Mouse (Mus musculus) urinary bladder, postnatal 10 days (tissue): Measurements from ENCODE around the gene Wdr89.
A peak's percentile ranks its signal among the peaks of the same experiment; 100 is the strongest.
"Not testable (repeated sequence)": the region's sequence is repeated elsewhere in the genome, so short reads cannot be mapped to it uniquely, and the experiment has no call there.

ENCODE experiments used
- DNase-seq: peaks from one replicate; pipeline ENCODE4 v3.0.0; 2022; ENCODE audit warnings: low spot score

The Wdr89 gene

DNA sequence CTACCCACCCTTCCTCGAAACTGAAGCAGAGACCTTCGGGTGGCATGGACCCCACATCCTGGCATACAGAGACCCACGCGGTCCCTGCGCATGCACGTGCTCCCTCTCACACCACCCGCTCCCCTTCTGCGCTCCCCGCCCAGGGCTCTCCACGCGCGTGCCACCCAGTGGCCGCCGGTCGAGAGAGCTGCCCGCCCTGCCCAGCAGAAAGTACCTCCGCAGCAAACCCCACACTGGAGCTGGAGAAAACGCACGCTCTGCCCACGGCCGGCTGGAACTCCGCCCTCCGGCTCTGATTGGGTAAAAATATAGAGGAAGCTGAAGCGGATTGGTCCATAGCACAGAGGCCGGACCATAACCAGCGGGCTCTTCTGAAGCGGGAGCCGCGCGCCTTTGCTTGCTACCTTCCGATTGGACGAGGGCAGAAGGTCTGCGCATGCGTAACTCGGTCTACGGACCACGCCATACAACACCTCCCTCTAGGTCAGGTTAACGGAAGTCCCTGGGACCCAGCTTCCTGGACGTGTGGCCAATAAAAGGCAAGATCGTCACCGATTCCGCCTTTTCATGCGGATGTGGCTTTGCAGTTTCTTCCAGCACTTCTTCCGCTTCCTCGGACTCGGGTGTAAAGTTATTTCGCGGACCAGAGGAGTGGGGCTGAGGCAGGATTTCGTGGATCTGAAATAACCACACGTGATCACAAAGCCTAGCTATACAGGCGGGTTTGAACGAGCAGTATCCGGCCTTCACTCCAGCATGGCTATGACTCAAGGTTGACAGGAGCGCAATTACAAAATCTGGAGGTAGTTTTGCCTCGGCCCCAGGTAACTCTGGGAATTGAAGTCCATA lies at the start of gene Wdr89:
Gene Wdr89 (minus strand): TSS at position 280 of the 849 bp plus-strand sequence.
- peak; percentile 98 for DNase-seq

GRCm38 (mm10) chr12:75713596-75713995 lies 44.3 kb upstream of the Wdr89 start:
- DNase-seq = no peak

DNA sequence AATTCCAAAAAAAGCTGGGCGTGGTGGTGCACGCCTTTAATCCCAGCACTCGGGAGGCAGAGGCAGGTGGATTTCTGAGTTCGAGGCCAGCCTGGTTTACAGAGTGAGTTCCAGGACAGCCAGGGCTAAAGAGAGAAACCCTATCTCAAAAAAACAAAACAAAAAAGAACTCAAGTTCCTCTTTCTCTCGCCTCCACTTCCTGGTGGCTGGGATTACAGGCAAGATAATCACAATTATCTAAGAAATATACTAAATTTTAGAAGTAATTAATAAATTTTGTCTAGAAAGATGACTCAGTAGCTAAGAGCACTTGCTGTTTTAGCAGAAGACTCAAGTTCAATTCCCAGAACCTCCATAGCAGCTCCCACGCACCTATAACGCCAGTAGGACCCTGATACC lies 43.6 kb upstream of the Wdr89 start:
- not testable (repeated sequence) for DNase-seq

DNA sequence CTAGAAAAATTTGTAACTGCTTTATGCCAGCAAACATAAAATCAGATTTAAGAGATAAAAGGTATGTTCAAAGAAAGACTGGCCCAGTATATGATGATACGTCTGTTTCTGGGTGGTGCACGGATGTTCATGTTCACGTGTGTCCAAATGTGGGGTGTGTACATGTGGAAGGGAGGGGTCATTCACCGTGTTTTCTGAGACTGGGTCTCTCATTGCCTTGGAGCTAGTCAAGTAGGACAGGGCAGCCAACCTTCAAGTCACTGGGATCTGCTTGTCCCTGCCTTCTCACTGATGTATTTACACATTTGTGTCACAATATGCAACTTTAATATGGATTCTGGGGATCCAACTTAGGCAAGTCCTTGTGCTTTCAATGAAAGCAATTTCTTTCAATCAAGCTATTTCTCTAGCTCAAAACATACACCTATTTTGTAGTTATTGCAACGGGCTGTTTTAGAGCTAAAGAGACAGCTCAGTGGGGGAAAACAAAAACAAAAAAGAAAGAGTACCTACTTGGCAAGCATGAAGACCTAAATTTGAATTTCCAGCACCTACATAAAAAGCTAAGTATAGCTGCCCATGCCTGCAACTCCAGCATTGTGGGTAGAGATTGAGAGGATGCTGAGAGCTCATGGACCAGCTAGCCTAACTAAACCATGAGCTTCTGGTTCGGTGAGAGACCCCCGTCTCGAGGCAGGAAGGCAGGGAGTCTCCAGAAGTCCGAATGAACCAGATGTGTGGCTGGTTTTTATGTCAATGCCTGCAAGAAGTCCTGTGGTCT lies 41.4 kb upstream of the Wdr89 start:
- DNase-seq = no peak

DNA sequence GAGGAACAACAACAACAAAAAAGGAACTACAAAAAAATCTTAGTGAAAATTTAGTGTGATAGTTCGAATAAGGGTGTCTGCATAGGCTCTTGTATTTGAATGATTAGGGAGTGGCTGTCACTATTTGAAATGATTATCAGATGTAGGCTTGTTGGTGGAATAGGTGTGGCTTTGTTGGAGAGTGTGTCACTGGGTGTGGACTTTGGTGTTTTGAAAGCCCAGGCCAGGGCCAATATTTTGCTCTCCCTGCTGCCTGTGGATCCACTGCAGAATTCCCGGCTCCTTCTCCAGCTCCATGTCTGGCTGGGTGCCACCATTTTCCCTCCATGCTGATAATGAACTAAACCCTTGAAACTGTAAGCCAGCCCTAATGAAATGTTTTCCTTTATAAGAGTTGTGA lies 40.2 kb upstream of the Wdr89 start:
- DNase-seq = no peak

DNA sequence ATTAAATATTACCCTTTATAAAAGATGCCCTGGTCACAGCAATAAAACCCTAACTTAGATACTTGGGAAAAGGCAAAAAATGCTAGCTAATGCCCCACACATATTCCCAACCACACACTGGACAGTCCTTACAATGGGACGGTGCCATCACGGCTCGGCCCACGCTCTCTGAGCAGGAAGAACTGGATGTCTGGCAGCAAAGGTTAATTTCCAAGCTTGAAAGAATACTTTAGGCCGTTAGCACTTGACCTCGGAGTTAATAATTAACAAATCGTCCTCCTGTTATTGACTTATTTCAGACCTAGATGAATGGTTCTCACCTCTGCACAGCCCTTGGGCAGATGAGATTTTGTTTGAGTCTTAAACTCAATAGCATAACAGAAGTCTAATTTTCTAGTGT lies 37.3 kb upstream of the Wdr89 start:
- DNase-seq = no peak

DNA sequence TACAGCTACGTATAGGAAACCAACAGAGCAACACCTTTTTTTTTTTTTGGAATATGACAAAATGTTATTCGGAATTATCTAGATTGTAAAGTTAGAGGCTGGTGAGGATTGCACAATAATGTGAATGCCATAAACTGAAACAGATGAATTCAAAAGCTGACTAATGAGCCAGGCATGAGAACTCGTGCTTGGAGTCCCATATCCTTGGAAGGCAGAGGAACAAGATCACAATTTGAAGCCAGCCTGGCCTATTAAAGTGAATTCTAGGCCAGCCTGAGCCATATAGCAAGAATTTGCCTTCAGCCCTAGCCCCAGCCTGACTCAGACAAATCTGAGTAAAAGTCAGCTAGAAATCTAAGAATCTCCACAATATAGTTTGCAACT lies 33.4 kb upstream of the Wdr89 start:
- DNase-seq = no peak

- DNase-seq = no peak
Observed at GRCm38 (mm10) chr12:75702084-75702738, 32.9 kb upstream of the Wdr89 start.

DNA sequence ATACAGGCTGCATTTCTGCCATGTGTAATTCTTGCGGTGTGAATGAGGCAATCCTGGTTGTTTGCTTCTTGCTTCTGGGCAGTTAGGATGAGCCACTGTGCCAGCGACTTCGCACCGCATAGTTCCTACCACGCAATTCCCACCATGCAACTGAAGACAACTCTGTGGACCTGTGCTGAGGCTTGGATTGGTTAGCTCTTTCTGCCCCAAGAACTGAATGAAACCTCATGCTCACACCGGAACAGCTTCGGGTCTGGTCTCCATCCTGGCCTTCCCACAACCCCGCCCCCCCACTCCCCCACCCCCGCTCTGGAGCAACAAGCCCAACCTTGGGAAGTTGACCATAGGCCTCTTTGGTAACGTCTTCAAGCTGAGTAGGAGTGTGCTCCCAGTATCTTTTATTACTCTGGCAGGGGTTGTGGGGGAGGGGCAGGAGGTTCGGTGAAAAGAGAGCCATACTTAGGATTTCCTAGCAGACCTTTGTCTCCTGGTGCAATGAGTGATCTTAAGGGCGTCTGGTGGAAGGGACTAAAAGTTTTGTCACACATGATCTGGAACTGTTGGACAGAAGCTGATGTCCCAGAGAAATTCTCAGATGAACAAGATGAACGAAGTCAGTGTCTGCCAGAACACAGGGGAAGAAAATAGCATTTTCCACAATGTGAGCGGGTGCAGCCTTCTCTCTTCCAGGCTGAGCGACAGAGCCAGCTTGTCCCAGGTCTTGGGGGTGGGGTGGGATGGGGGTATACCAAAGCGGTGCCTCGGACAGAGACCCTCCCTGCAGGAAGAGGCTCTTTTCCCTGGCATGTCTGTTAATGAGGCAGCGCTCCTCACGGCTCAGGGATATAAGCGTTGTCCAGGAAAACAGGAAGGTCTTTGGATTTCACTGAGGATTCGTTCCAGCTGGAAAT lies 32.1 kb upstream of the Wdr89 start:
- no peak for DNase-seq

GRCm38 (mm10) chr12:75698692-75699091 lies 29.4 kb upstream of the Wdr89 start:
- no peak for DNase-seq

DNA sequence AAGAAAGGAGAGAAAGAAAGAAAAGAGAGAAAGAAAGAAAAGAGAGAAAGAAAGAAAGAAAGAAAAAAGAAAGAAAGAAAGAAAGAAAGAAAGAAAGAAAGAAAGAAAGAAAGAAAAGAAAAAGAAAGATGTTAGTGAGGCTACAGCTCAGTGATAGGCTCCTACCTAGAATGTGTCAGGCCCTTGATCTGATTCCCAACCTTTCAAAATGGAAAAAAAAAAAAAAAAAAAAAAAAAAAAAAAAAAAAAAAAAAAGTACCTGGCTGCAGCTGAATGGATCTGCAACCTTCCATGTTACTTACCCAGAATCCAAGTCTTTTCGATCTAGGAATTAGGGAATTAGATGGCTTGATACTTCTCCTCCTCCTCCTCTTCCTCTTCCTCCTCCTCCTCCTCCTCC lies 26.5 kb upstream of the Wdr89 start:
- not testable (repeated sequence) for DNase-seq

- no peak for DNase-seq
Observed at GRCm38 (mm10) chr12:75689003-75689402, 19.7 kb upstream of the Wdr89 start.

GRCm38 (mm10) chr12:75687314-75687713 lies 18.0 kb upstream of the Wdr89 start:
- DNase-seq = no peak

- DNase-seq = not testable (repeated sequence)
Observed at GRCm38 (mm10) chr12:75684026-75684425, 14.7 kb upstream of the Wdr89 start.

DNA sequence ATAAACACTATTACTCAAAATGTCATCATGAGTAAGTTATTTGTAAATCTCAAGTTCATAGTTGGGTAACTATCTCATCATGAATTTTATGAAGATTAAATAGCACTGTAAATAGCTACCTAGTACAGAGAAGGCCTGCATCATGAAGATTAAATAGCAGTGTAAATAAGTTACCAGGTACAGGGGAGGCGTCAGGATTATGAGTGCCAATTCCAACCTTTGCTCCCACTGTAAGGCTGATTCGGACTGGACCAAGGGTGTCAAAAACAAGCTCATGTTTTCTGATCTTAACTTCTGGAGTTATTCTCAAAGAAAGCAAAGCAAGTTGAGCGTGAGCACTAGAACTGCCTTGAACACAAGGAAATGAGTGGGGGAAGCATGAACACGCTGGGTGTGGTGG lies 14.3 kb upstream of the Wdr89 start:
- no peak for DNase-seq

- no peak for DNase-seq
Observed at GRCm38 (mm10) chr12:75682842-75683241, 13.5 kb upstream of the Wdr89 start.

DNA sequence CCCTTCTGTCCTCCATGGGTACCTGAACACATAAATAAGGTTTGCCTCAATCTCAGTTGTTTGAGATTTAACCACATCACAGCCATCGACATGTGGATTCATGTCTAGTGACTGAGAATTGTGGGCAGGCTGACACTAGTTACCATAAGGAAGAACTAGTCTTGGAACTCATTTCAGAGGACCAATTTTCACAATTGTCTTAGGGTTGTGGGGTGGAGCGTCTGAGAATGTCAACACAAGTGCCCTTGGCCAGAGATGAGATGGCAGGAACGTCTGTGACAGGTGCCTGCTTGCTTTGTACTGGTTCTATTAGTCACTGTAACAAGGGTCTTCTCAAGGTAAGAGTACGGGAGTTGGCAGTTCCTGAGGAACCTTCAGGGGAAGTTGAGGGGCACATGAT lies 11.8 kb upstream of the Wdr89 start:
- no peak for DNase-seq

DNA sequence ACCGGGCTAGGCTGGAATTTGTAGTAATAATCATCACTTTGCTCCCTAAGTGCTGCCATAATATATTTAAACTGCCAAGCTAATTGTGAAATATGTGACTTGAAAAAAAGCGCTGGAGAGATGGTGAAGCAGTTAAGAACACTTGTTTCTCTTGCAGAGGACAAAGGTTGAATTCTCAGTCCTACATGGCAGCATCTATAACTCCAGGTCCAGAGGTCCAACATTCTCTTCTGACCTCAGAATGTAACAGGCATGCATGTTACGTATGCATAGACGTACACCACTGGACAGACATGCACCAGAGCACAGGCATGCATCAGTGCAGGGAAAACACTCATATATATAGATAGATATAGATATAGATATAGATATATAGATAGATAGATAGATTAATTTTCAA lies 9.1 kb upstream of the Wdr89 start:
- DNase-seq = no peak

- no peak for DNase-seq
Observed at GRCm38 (mm10) chr12:75672630-75673029, 3.3 kb upstream of the Wdr89 start.

DNA sequence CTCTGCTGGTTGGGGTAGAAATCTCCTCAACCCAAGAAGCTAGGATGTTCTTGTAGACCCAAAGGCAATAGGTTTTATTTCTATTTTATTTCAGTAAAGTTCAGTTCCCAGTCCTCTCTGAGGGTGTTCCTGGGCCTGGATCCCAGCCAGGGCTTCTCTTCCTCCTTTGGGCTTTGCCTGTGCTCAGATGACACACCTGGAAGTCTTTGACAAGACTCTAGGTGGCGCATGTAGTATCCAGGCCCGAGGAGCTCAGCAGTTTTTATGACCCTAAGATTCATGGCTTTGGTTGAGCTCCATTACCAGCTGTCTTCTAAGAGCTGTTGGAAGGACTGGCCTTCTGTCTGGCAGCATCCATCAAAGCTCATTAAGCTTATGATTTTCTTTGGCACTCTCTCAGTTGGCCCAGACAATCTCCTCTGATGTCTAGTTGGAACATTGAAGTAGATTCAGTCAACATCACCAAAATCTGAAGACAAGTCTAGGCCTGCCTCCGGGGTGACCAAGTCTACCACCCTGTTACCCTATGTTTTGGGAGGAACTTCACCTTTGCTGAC lies 2.5 kb upstream of the Wdr89 start:
- DNase-seq = no peak

DNA sequence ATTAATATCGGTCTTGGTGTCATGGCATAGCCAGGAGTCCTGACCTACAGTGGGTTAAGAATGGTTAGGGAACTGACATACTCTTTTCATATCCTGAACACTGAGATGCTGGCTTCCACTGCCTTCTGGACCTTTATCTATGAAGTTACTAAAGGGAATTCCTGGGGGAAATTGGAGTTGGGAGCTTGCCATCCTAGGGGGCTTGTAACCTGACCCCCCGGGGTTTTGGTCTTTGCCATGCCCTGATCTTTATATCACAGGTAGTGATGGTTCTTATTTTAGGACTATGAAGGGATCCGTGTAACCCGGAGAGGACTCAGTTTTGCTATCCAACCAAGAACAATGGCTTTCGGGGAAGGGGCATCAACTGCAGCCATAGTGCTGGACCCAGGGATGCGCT lies 1.3 kb upstream of the Wdr89 start:
- DNase-seq = no peak

GRCm38 (mm10) chr12:75668916-75669257 lies 450 bp downstream of the Wdr89 start:
- DNase-seq = no peak
